Mouse (Mus musculus) neural tube, embryonic 11.5 days (tissue): Measurements from ENCODE around the gene Fbf1. TPM values are rescaled to one million over a fixed set of nuclear protein-coding genes. Genes with fewer than 3 reads are reported as not detected.

ENCODE experiments used
- ATAC-seq: fragments of 200-750 bp; cut with Nextera tagmentation; 2 replicates; pipeline ENCODE4 v1.8.0; 2017; ENCODE audit warnings: moderate number of reproducible peaks, mild to moderate bottlenecking, moderate TSS enrichment, moderate library complexity; ENCODE audit not compliant: insufficient read depth, low FRiP score, low TSS enrichment
- DNase-seq: peaks from one replicate; pipeline ENCODE4 v3.0.0-alpha.2; 2015; ENCODE audit warnings: low spot score
- H3K27ac ChIP-seq: fragments of 300-500 bp; sonication (generic); 2 replicates; pipeline ENCODE4 v1.5.1; 2014; ENCODE audit warnings: low read depth, mild to moderate bottlenecking, low read length
- H3K27me3 ChIP-seq: fragments of 300-500 bp; sonication (generic); 2 replicates; pipeline ENCODE4 v1.6.1; 2014; ENCODE audit warnings: mild to moderate bottlenecking, low read length, mixed read lengths; ENCODE audit not compliant: control insufficient read depth, insufficient read depth
- H3K36me3 ChIP-seq: fragments of 300-500 bp; sonication (generic); 2 replicates; pipeline ENCODE4 v1.6.1; 2014; ENCODE audit warnings: mild to moderate bottlenecking, low read length, moderate library complexity, mixed read lengths; ENCODE audit not compliant: control insufficient read depth, insufficient read depth
- H3K4me1 ChIP-seq: fragments of 300-500 bp; sonication (generic); 2 replicates; pipeline ENCODE4 v1.6.1; 2014; ENCODE audit warnings: low read length, mixed read lengths; ENCODE audit not compliant: control insufficient read depth, insufficient read depth
- H3K4me2 ChIP-seq: fragments of 300-500 bp; sonication (generic); 2 replicates; pipeline ENCODE4 v1.6.1; 2014; ENCODE audit warnings: low read depth, mild to moderate bottlenecking, moderate library complexity
- H3K4me3 ChIP-seq: fragments of 300-500 bp; sonication (generic); 2 replicates; pipeline ENCODE4 v1.5.1; 2014; ENCODE audit warnings: low read depth, low read length
- H3K9ac ChIP-seq: fragments of 300-500 bp; sonication (generic); 2 replicates; pipeline ENCODE4 v1.6.1; 2014; ENCODE audit warnings: mild to moderate bottlenecking, low read length
- H3K9me3 ChIP-seq: fragments of 300-500 bp; sonication (generic); 2 replicates; pipeline ENCODE4 v1.6.1; 2016; ENCODE audit warnings: low read length; ENCODE audit not compliant: control insufficient read depth
- WGBS: fragments of 180-500 bp; shearing (Covaris S2); extraction: QIAGEN DNeasy Blood & Tissue Kit; methylation state at CpG from one replicate; pipeline ENCODE4 v1.1.7; 2014; 5-methylcytosine and 5-hydroxymethylcytosine counted together
- polyA plus RNA-seq: library from polyadenylated mRNA; unstranded; fragments of >200 nt; fragmentation: Nextera tagmentation; extraction: Ambion mirVana; gene quantifications from 2 replicates; pipeline ENCODE4 v1.2.1, GENCODE M21; 2014

Gene Fbf1
- polyA plus RNA-seq, 1 experiment from 2014 or later: 37.0 TPM

DNA sequence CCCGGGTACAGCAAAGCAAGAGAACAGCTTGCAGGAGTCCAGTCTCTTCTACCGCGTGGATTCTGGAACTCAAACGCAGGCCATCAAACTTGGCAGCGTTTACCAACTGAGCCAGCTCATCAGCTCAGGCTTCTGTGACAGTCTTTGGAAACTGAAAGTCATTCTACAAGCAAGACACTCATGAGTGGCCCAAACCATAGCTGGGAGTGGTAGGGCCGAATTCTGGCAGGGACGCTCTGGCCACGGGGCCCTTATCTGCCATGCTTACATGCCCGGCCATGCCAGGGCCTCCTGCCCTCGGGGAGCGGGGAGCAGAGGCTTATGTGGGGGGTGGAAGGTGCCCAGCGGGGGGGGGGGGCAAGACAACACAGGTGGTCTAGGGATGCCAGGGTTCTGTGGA lies 64.4 kb downstream of the Fbf1 start:
- Histone ChIP-seq H3K36me3 (no peaks in the 10 kb centered on the region), H3K27me3 (peaks cover 31% of the 10 kb centered on the region), H3K9me3 (no peaks in the 10 kb centered on the region), H3K9ac (no peak overlapping the region), H3K4me1 (peaks cover 14% of the 10 kb centered on the region), H3K4me2 (no peak overlapping the region), H3K4me3 (no peak overlapping the region), H3K27ac (no peak overlapping the region; the same call in 1 of the 2 replicates)
- ATAC-seq (no peak), DNase-seq (no peak)
- 84% methylated on average over 12 of the region's 12 CpGs for WGBS

DNA sequence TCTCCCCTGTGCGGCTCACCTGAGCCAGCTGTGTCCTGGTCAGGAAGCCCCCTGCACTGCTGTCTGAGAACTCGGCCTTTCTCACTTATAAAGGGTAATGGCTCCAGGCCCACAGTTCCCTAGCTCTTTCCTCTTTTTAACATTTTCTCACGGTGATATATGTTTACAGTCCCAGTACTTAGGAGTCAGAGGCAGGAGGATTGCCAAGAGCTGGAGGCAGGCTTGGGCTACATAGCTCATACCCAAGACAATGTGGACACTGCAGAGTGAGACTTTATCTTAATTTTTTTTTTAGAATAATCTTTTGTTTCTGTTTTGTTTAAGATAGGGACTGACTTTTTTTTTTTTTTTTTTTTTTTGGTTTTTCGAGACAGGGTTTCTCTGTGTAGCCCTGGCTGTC lies 65.5 kb downstream of the Fbf1 start:
- Histone ChIP-seq H3K4me2 (no peak overlapping the region), H3K27ac (0 out of 2 replicates have a peak overlapping the region, but pooled peaks have one; percentile 41), H3K4me3 (no peak overlapping the region), H3K4me1 (peaks cover 14% of the 10 kb centered on the region), H3K9me3 (no peaks in the 10 kb centered on the region), H3K27me3 (peaks cover 20% of the 10 kb centered on the region), H3K36me3 (no peaks in the 10 kb centered on the region), H3K9ac (no peak overlapping the region)
- ATAC-seq (no peak), DNase-seq (no peak)
- WGBS: 60% methylated on average over 4 of the region's 4 CpGs

DNA sequence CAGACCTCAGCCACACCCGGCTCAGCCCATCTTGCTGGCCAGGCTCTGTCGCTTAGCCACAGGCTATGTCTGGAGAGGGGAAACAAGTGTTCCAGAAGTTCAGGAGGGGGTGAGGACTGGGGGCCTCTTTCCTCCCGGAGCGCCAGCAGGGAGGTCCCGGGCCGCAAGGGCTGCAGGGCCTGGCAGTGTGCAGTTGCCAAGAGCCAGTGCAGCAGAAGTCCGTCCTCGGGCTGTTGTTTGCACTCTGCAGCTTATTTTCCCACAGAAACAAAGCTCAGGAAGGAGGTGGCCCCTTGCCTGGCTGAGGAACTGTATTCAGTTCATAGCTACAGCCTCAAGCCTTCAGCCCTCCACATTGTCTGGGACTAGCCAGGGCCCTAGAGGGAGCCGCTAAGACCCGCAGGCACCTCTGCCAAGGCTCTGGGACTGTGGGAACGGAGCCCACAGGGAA lies 66.0 kb downstream of the Fbf1 start:
- peaks cover 15% of the 10 kb centered on the region for H3K27me3 ChIP-seq
- H3K4me3 ChIP-seq: no peak overlapping the region
- H3K36me3 ChIP-seq: no peaks in the 10 kb centered on the region
- 52% methylated on average over 11 of the region's 11 CpGs for WGBS
- no peaks in the 10 kb centered on the region for H3K9me3 ChIP-seq
- H3K4me1 ChIP-seq: peaks cover 14% of the 10 kb centered on the region
- peak; percentile 24 for DNase-seq
- H3K4me2 ChIP-seq: no peak overlapping the region
- 0 out of 2 replicates have a peak overlapping the region, but pooled peaks have one; percentile 41 for H3K27ac ChIP-seq
- no peak for ATAC-seq
- no peak overlapping the region for H3K9ac ChIP-seq

DNA sequence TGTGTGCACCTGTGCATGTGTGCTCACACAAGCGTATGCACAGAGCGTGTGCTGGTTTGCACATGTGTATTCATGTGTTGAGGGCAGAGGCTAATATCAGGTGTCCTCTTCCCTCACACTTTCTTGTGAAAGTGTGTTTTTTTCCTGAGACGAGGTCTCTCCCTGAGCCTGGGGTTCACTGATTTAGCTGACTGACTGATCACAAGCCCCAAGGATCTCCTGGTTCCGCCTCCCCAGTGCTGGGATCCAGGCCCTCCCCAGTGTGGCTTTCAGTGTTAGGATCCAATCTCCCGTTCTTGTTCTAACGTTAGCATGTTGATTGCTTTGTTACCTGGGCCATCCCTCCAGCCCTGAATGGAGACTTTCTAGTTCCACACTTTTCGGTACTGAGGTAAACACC lies 67.1 kb downstream of the Fbf1 start:
- no peak for DNase-seq
- WGBS: 83% methylated on average over 7 of the region's 7 CpGs
- Histone ChIP-seq H3K27ac (no peak overlapping the region), H3K4me2 (no peak overlapping the region), H3K9ac (no peak overlapping the region), H3K9me3 (no peaks in the 10 kb centered on the region), H3K27me3 (peaks cover 5% of the 10 kb centered on the region), H3K4me1 (peaks cover 9% of the 10 kb centered on the region), H3K4me3 (no peak overlapping the region), H3K36me3 (no peaks in the 10 kb centered on the region)
- no peak for ATAC-seq

GRCm38 (mm10) chr11:116100385-116100784 lies 67.6 kb downstream of the Fbf1 start:
- DNase-seq (no peak), ATAC-seq (no peak)
- Histone ChIP-seq H3K4me1 (peaks cover 8% of the 10 kb centered on the region), H3K9ac (no peak overlapping the region), H3K27me3 (peaks cover under 1% of the 10 kb centered on the region; the same call in 1 of the 2 replicates), H3K36me3 (no peaks in the 10 kb centered on the region), H3K9me3 (no peaks in the 10 kb centered on the region), H3K27ac (no peak overlapping the region), H3K4me2 (no peak overlapping the region), H3K4me3 (no peak overlapping the region)
- WGBS: 85% methylated on average over 6 of the region's 6 CpGs

- DNase-seq (no peak), ATAC-seq (no peak)
- no peak overlapping the region for H3K4me2 ChIP-seq
- WGBS: 85% methylated on average over 6 of the region's 6 CpGs
- H3K27me3 ChIP-seq: no peaks in the 10 kb centered on the region
- no peak overlapping the region for H3K27ac ChIP-seq
- no peak overlapping the region for H3K4me3 ChIP-seq
- H3K4me1 ChIP-seq: peaks cover 8% of the 10 kb centered on the region
- H3K9me3 ChIP-seq: no peaks in the 10 kb centered on the region
- H3K36me3 ChIP-seq: no peaks in the 10 kb centered on the region
- H3K9ac ChIP-seq: no peak overlapping the region
Measured at GRCm38 (mm10) chr11:116099462-116099861, 68.5 kb downstream of the Fbf1 start.

DNA sequence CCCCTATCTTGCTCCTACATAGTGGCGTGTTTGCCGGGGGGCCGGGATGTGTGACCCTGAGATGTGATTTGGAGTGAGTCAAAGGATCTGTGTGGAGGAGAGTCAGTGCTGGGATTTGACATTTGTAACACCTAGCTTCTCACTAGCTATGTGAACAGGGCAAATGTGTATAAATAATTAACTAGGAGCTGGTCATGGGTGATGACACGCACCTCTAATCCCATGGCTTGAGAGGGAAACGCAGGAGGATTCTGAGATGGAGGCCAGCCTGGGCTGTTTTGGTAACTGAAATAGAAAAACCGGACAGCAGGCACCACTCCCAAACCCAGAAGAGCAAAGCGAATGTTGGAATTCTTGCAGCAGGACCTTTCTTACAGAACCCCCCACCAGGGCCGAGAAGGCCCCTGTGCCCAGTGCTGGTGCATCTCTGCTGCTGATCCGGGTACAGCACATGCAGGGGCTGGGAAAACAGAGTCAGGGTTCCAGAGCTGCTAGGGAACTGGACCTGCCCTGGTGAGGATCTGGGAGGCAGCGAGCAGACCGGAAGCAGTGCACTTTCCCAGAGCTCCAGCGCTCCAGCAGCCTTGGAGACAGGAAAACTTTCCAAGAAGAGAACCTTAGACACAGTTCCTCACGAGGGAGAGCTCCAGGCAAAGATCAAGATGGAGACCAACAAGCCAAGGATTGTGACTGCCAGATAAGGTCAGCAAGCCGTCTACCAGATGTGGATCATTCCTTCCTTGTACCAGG lies 69.1 kb downstream of the Fbf1 start:
- no peak for DNase-seq
- no peak for ATAC-seq
- no peak overlapping the region for H3K9ac ChIP-seq
- 72% methylated on average over 14 of the region's 14 CpGs for WGBS
- H3K4me1 ChIP-seq: peaks cover 3% of the 10 kb centered on the region
- no peak overlapping the region for H3K27ac ChIP-seq
- no peaks in the 10 kb centered on the region for H3K36me3 ChIP-seq
- no peaks in the 10 kb centered on the region for H3K9me3 ChIP-seq
- H3K4me3 ChIP-seq: no peak overlapping the region
- no peak overlapping the region for H3K4me2 ChIP-seq
- no peaks in the 10 kb centered on the region for H3K27me3 ChIP-seq

GRCm38 (mm10) chr11:116096213-116097108 lies 71.5 kb downstream of the Fbf1 start:
- H3K9me3 ChIP-seq: no peaks in the 10 kb centered on the region
- WGBS: 92% methylated on average over 5 of the region's 5 CpGs
- no peak overlapping the region for H3K4me3 ChIP-seq
- no peaks in the 10 kb centered on the region for H3K36me3 ChIP-seq
- H3K4me1 ChIP-seq: no peaks in the 10 kb centered on the region
- no peak overlapping the region for H3K9ac ChIP-seq
- no peaks in the 10 kb centered on the region for H3K27me3 ChIP-seq
- ATAC-seq: no peak
- no peak overlapping the region for H3K4me2 ChIP-seq
- DNase-seq: no peak
- no peak overlapping the region for H3K27ac ChIP-seq
